Mouse (Mus musculus) embryo, embryonic 10.5 days (tissue): ENCODE data around the gene Twsg1.
A peak's percentile ranks its signal among the peaks of the same experiment; 100 is the strongest.

ENCODE experiments used
- DNase-seq: peaks from one replicate; pipeline ENCODE4 v3.0.0-alpha.2; 2015; ENCODE audit warnings: low spot score

The Twsg1 gene

GRCm38 (mm10) chr17:65885697-65886529 is 65.1 kb downstream of the Twsg1 start, which contains the start of gene Ralbp1:
TSS of gene Ralbp1 (minus strand) at chr17:65885798.
- peak; percentile 50 for DNase-seq

- DNase-seq = no peak
These were observed 65.7 kb downstream of the Twsg1 start for GRCm38 (mm10) chr17:65885398-65885696.

GRCm38 (mm10) chr17:65884691-65885397 is 66.2 kb downstream of the Twsg1 start:
- peak; percentile 100 for DNase-seq

- peak; percentile 50 for DNase-seq
These were observed 66.9 kb downstream of the Twsg1 start for GRCm38 (mm10) chr17:65884061-65884669.

GRCm38 (mm10) chr17:65877026-65877425 is 74.0 kb downstream of the Twsg1 start:
- DNase-seq = no peak

GRCm38 (mm10) chr17:65873834-65874233 is 77.2 kb downstream of the Twsg1 start:
- no peak for DNase-seq

GRCm38 (mm10) chr17:65873156-65873555 is 77.9 kb downstream of the Twsg1 start:
- no peak for DNase-seq

- peak; percentile 70 for DNase-seq
These were observed 78.4 kb downstream of the Twsg1 start for GRCm38 (mm10) chr17:65872652-65873051.

- no peak for DNase-seq
These were observed 79.0 kb downstream of the Twsg1 start for GRCm38 (mm10) chr17:65872051-65872450.
